Mouse (Mus musculus) limb, embryonic 11.5 days (tissue): ENCODE measurements around the gene Col11a2. TPM values are rescaled to one million over a fixed set of nuclear protein-coding genes. Genes with fewer than 3 reads are reported as not detected.
A peak's percentile ranks its signal among the peaks of the same experiment; 100 is the strongest.

ENCODE experiments used
- ATAC-seq: fragments of 200-750 bp; cut with Nextera tagmentation; 2 replicates; pipeline ENCODE4 v1.8.0; 2017; ENCODE audit warnings: low read depth; ENCODE audit not compliant: insufficient number of reproducible peaks, low FRiP score, low TSS enrichment
- DNase-seq: peaks from one replicate; pipeline ENCODE4 v3.0.0-alpha.2; 2015; ENCODE audit warnings: low spot score
- H3K27ac ChIP-seq: fragments of 300-500 bp; sonication (generic); replicated peaks from 2 replicates; pipeline ENCODE4 v1.5.1; 2014; ENCODE audit warnings: low read depth, mild to moderate bottlenecking, low read length
- H3K27me3 ChIP-seq: fragments of 300-500 bp; sonication (generic); 2 replicates; pipeline ENCODE4 v1.6.1; 2014; ENCODE audit warnings: mild to moderate bottlenecking, low read length, mixed read lengths; ENCODE audit not compliant: control insufficient read depth, insufficient read depth
- H3K36me3 ChIP-seq: fragments of 300-500 bp; sonication (generic); 2 replicates; pipeline ENCODE4 v1.6.1; 2014; ENCODE audit warnings: mild to moderate bottlenecking, low read length, moderate library complexity, mixed read lengths; ENCODE audit not compliant: control insufficient read depth, insufficient read depth
- H3K4me1 ChIP-seq: fragments of 300-500 bp; sonication (generic); 2 replicates; pipeline ENCODE4 v1.6.1; 2014; ENCODE audit warnings: low read length, mixed read lengths; ENCODE audit not compliant: control insufficient read depth, insufficient read depth
- H3K4me2 ChIP-seq: fragments of 300-500 bp; sonication (generic); 2 replicates; pipeline ENCODE4 v1.6.1; 2014; ENCODE audit warnings: low read depth, mild to moderate bottlenecking, moderate library complexity; ENCODE audit not compliant: severe bottlenecking
- H3K4me3 ChIP-seq: fragments of 300-500 bp; sonication (generic); 2 replicates; pipeline ENCODE4 v1.5.1; 2014; ENCODE audit warnings: low read depth, low read length
- H3K9ac ChIP-seq: fragments of 300-500 bp; sonication (generic); 2 replicates; pipeline ENCODE4 v1.6.1; 2014; ENCODE audit warnings: mild to moderate bottlenecking, low read length
- H3K9me3 ChIP-seq: fragments of 300-500 bp; sonication (generic); 2 replicates; pipeline ENCODE4 v1.6.1; 2016; ENCODE audit warnings: low read length; ENCODE audit not compliant: control insufficient read depth
- WGBS: fragments of 180-500 bp; shearing (Covaris S2); extraction: QIAGEN DNeasy Blood & Tissue Kit; methylation state at CpG from one replicate; pipeline ENCODE4 v1.1.7; 2014; 5-methylcytosine and 5-hydroxymethylcytosine counted together
- polyA plus RNA-seq: library from polyadenylated mRNA; unstranded; fragments of >200 nt; fragmentation: Nextera tagmentation; extraction: Ambion mirVana; gene quantifications from 2 replicates; pipeline ENCODE4 v1.2.1, GENCODE M21; 2014

Gene Col11a2
- polyA plus RNA-seq, 1 experiment from 2014 or later = 5.0 TPM

DNA sequence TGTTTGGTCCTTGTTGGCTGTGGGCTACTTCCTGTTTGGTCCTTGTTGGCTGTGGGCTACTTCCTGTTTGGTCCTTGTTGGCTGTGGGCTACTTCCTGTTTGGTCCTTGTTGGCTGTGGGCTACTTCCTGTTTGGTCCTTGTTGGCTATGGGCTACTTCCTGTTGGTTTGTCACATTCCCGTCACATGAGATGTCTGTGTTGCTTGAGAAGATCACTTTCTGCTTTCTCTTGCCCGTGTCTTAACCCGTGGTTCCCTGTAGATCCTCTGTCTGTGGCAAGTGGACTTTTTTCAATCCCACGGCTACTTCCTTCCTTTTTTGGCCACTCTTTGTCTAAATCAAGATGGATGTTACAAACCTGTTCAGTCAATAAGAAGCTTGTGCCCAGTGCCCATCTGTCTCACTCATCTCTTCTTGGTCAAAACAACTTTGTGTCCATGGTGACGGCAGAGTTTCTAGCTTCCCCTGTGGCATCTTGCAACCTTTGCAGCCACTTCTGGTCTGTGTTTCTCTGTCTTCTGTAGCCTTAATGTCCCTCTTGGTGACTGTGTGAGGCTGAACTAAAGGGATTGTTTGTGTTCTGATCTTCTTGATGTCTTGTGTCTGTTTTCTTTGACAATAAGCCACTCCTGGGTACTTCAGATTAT, 8.3 kb downstream of the Col11a2 start:
- no peaks in the 10 kb centered on the region for H3K36me3 ChIP-seq
- WGBS = 91% methylated on average over 5 of the region's 5 CpGs
- H3K9ac ChIP-seq = no peak overlapping the region
- no peak overlapping the region for H3K4me2 ChIP-seq
- no peaks in the 10 kb centered on the region for H3K4me1 ChIP-seq
- no peak overlapping the region for H3K4me3 ChIP-seq
- no peaks in the 10 kb centered on the region for H3K27me3 ChIP-seq
- no peak overlapping the region for H3K27ac ChIP-seq
- ATAC-seq (no peak), DNase-seq (no peak)
- no peaks in the 10 kb centered on the region for H3K9me3 ChIP-seq

DNA sequence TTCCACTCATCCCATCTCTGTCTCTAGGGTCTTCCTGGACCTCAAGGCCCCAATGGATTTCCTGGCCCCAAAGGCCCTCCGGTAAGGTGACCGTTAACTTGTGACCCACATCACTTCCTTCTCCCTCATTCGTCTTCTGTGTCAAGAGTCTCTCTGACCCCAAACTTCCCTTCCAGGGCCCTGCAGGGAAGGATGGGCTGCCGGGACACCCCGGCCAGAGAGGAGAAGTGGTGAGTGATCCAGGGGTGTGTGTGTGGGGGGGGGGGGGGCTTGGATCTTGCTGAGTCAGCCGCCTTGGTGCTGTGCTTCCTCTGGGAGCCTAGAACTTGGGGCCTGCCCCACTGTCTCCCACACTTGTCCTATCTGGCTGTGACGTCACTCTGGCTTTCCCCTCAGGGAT, 18.0 kb downstream of the Col11a2 start:
- DNase-seq (no peak), ATAC-seq (no peak)
- Histone ChIP-seq H3K4me3 (no peak overlapping the region), H3K9ac (no peak overlapping the region), H3K27me3 (no peaks in the 10 kb centered on the region), H3K9me3 (no peaks in the 10 kb centered on the region), H3K36me3 (no peaks in the 10 kb centered on the region), H3K4me1 (no peaks in the 10 kb centered on the region), H3K27ac (no peak overlapping the region), H3K4me2 (no peak overlapping the region)
- WGBS = 73% methylated on average over 7 of the region's 7 CpGs

DNA sequence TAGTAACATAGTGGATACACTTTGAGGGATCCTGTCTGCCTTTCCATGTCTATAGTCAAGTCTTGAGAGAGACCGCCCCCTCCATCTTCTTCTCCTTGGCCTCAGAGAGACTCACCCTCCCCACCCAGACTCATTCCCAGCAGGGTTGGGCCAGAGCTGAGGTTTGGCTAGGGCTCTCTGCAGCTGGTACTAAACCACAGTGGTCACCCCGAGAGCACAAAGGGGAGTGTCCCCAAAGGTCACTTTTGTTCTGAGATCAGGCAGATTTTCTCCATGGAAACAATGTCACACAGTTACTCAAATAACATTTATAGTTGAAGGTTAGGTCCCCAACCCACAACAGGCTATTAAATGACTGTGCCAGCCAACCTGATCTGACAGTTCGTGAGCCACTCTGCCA, 29.6 kb downstream of the Col11a2 start:
- H3K9me3 ChIP-seq = no peaks in the 10 kb centered on the region
- H3K36me3 ChIP-seq = no peaks in the 10 kb centered on the region
- no peak overlapping the region for H3K4me2 ChIP-seq
- DNase-seq (no peak), ATAC-seq (no peak)
- no peak overlapping the region for H3K27ac ChIP-seq
- no peaks in the 10 kb centered on the region for H3K27me3 ChIP-seq
- H3K4me1 ChIP-seq = no peaks in the 10 kb centered on the region
- H3K4me3 ChIP-seq = no peak overlapping the region
- 55% methylated on average over 3 of the region's 3 CpGs for WGBS
- H3K9ac ChIP-seq = no peak overlapping the region

DNA sequence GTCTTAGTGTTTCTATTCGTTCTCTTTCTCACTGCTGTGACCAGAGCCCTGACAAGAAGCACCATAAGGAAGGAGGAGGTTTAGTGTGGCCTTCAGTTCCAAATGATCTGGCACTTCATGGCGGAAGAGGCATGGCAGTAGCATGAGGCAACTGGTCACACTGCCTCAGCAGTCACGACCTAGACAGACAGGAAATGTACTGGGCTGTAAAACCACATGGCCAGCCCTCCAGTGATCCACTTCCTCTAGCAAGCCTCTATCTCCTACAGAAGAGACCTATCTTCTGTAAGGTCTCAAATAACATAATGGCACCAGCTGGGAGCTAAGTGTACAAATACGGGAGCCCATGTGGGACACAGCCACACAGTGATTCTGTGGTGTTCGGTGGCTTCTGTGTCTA, 32.9 kb downstream of the Col11a2 start:
- no peak overlapping the region for H3K27ac ChIP-seq
- no peak overlapping the region for H3K9ac ChIP-seq
- 67% methylated on average over 5 of the region's 5 CpGs for WGBS
- no peak overlapping the region for H3K4me3 ChIP-seq
- no peaks in the 10 kb centered on the region for H3K9me3 ChIP-seq
- no peaks in the 10 kb centered on the region for H3K4me1 ChIP-seq
- ATAC-seq (no peak), DNase-seq (no peak)
- peaks cover 10% of the 10 kb centered on the region; the same call in 1 of the 2 replicates for H3K27me3 ChIP-seq
- H3K36me3 ChIP-seq = no peaks in the 10 kb centered on the region
- H3K4me2 ChIP-seq = no peak overlapping the region

DNA sequence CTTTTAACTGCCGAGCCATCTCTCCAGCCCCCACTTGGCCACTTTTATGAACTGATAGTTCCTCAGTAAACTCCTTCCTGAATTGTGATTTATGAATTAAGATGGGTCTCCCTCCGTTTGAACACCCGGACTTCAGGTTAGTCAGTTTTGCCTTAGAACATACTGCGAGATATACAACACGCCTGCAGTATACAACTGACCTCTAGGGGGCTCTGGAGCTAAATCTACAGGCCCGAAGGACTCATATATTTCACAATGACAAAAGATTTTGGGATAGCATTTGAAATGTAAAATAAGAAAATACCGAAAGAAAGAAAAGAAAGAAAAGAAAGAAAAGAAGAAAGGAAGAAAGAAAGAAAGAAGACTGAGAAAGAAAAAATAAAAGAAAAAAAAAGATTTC, 36.0 kb downstream of the Col11a2 start:
- Histone ChIP-seq H3K9ac (no peak overlapping the region), H3K4me1 (no peaks in the 10 kb centered on the region), H3K4me2 (no peak overlapping the region), H3K9me3 (no peaks in the 10 kb centered on the region), H3K27ac (no peak overlapping the region), H3K36me3 (no peaks in the 10 kb centered on the region), H3K27me3 (peaks cover 12% of the 10 kb centered on the region; the same call in 1 of the 2 replicates), H3K4me3 (no peak overlapping the region)
- DNase-seq = peak; percentile 78
- no peak for ATAC-seq
- WGBS = 38% methylated on average over 7 of the region's 7 CpGs

DNA sequence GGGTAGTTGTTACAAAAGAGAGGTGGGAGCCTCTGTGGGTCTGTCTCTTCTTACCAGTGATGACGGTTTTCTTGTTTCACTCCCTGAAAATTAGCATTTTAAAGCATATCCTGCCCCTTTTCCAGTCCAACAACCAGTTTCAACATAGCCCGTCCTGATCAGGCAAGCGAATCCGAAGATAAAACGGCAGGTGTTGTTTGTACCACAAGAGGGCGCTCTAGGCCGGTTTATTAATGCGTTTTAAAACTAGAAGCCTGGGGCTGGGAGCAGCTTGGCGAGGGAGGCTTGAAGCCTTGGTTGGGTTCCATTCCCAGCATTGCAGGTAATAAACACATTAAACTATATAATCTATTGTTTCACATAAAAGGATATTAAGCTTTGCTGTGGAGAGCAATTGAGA, 38.3 kb downstream of the Col11a2 start:
- Histone ChIP-seq H3K36me3 (no peaks in the 10 kb centered on the region), H3K27me3 (peaks cover 12% of the 10 kb centered on the region; the same call in 1 of the 2 replicates), H3K9me3 (no peaks in the 10 kb centered on the region), H3K4me2 (no peak overlapping the region), H3K9ac (no peak overlapping the region), H3K27ac (no peak overlapping the region), H3K4me3 (no peak overlapping the region), H3K4me1 (no peaks in the 10 kb centered on the region)
- DNase-seq (peak; percentile 87), ATAC-seq (no peak)
- WGBS = 3% methylated on average over 9 of the region's 9 CpGs

DNA sequence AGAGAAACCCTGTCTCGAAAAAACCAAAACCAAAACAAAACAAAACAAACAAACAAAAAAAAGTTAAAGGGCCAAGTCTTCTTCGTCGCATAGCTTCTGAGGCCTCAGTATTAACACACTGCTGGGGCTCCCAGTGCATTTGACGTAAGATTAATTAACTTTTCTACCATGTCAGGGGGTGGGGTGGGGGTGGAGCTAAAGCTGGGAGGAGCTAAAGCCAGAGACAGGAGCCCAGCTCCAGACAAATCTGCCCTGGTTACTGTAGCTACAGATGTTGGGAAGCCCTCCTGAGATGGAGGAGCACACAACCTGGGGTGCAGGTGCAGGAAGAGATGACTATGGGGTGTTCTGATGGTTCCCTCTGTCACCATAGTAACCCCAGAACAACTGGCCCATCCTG, 38.9 kb downstream of the Col11a2 start:
- no peak overlapping the region for H3K4me3 ChIP-seq
- DNase-seq (no peak), ATAC-seq (no peak)
- no peak overlapping the region for H3K27ac ChIP-seq
- H3K4me2 ChIP-seq = no peak overlapping the region
- no peaks in the 10 kb centered on the region for H3K36me3 ChIP-seq
- H3K27me3 ChIP-seq = peaks cover 12% of the 10 kb centered on the region; the same call in 1 of the 2 replicates
- H3K9ac ChIP-seq = no peak overlapping the region
- H3K9me3 ChIP-seq = no peaks in the 10 kb centered on the region
- H3K4me1 ChIP-seq = no peaks in the 10 kb centered on the region
- WGBS = 68% methylated on average over 4 of the region's 4 CpGs

DNA sequence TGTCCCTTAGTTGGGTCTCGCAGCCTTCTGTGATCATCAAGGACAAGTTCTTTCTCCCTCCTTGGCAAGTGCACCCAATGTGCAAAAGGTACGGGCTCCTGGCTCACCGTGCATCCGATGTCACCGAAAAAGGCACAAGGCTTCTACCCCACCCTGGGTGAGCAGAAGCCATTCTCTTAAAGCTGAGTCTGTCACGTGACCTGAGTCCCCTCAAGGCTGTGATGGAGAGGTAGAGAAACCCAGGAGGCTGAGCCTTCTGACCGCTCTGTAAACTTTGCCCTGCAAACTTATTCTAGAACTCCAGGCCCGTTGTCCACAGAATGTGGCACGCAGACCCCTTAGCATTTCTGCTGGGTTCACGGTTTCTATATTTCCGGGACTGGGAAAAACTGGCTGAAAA, 39.8 kb downstream of the Col11a2 start:
- Histone ChIP-seq H3K4me1 (no peaks in the 10 kb centered on the region), H3K4me3 (no peak overlapping the region), H3K9ac (no peak overlapping the region), H3K27me3 (peaks cover 12% of the 10 kb centered on the region; the same call in 1 of the 2 replicates), H3K36me3 (no peaks in the 10 kb centered on the region), H3K4me2 (no peak overlapping the region), H3K27ac (no peak overlapping the region), H3K9me3 (no peaks in the 10 kb centered on the region)
- ATAC-seq (no peak), DNase-seq (no peak)
- 89% methylated on average over 11 of the region's 11 CpGs for WGBS

DNA sequence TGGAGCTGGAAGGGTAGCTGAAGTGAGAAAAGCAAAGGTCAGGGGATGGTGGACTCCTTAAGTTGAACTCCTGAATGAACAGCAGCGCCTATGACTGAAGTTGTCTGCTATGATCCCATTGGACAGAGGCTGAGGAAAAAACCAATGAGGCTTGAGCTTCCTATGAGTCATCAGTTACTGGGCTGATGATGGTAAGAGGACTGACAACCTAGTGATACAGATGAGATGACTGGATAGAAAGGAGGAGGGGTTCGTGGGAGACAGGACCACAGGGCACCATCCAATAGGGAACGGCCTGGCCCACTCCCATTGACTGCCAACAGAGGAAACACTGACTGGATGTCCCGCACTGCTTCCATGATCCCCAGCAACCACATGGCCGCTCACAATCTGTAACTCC, 40.4 kb downstream of the Col11a2 start:
- Histone ChIP-seq H3K36me3 (no peaks in the 10 kb centered on the region), H3K4me1 (no peaks in the 10 kb centered on the region), H3K4me2 (no peak overlapping the region), H3K4me3 (no peak overlapping the region), H3K9ac (no peak overlapping the region), H3K27ac (no peak overlapping the region), H3K27me3 (peaks cover 12% of the 10 kb centered on the region; the same call in 1 of the 2 replicates), H3K9me3 (no peaks in the 10 kb centered on the region)
- ATAC-seq (no peak), DNase-seq (no peak)
- WGBS = 21% methylated on average over 5 of the region's 5 CpGs
